Comparison of ENCODE assay signal across 18 mouse cellular contexts in the genomic region with DNA sequence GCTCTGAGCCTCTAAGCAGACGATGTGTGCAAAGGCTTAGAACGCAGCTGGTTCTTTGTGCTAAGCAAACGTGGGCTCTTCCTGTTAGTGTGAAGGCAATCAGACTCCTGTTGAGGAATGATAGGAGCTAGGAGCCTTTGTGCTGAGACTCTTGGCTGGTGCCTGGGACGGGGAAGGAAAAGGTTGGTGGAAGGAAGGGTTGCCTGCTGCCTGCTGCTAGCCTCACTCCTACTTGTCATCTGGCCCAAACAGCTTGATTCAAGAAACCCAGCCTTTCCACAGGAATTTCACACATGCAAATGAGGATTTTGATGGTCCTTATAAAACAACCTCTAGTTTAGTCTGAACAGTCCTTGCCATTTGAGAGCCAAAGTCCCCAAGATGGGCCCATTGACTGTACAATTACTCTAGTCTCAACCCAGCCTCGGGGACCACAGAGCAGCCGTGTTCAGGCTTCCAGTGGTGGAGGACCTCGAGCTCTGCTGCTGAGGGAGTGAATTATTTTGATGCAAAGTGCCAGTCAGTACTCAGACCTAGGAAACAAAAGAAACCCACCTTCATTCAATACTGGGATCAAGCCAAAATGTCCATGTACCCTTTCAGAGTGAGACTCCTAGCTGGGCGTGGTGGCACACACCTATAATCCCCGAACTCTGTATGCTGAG.
DNase-seq lines count a peak whose midpoint lies in the region; ATAC-seq and TF ChIP-seq lines count a peak whose summit lies in the region.
"Had no signal": no experiment of that assay in that cellular context is flagged by ENCODE, and none has a peak within 500 bp of the region (broad histone marks: within the 10 kb centered on the region; RNA-seq: fewer than 3 reads in every experiment).

No protein-coding gene starts in this region.

- H3K4me3 ChIP-seq in hindbrain, embryonic 10.5 days, result no peak overlapping the region
- H3K4me3 ChIP-seq in hindbrain, embryonic 16.5 days (ENCODE audit: low read length), result no peak overlapping the region
- H3K4me3 ChIP-seq in lung, postnatal 0 days (ENCODE audit: low read depth, low read length), result no peak overlapping the region
- no peak overlapping the region for H3K4me3 ChIP-seq in limb, embryonic 13.5 days
- H3K4me3 ChIP-seq: liver, embryonic 15.5 days; neural tube, embryonic 15.5 days had no signal

- no peak for TF ChIP-seq CTCF in lung, postnatal 0 days (IDR thresholded peaks at IDR 0.05)

- no peak overlapping the region for H3K4me2 ChIP-seq in hindbrain, embryonic 16.5 days (ENCODE audit: low read length)
- 0 out of 2 replicates have a peak overlapping the region, but pooled peaks have one; percentile 11 for H3K4me2 ChIP-seq in lung, postnatal 0 days (replicated peaks; ENCODE audit: low read depth, low read length)
- no peak overlapping the region for H3K4me2 ChIP-seq in limb, embryonic 13.5 days (replicated peaks)
- H3K4me2 ChIP-seq: liver, embryonic 15.5 days; neural tube, embryonic 15.5 days had no signal

- no peaks in the 10 kb centered on the region for H3K27me3 ChIP-seq in hindbrain, embryonic 10.5 days (ENCODE audit: insufficient read depth, poor library complexity, severe bottlenecking)
- H3K27me3 ChIP-seq in hindbrain, embryonic 16.5 days (replicated peaks; ENCODE audit: control insufficient read depth, insufficient read depth, low read length), result no peaks in the 10 kb centered on the region
- no peaks in the 10 kb centered on the region for H3K27me3 ChIP-seq in lung, postnatal 0 days (replicated peaks; ENCODE audit: insufficient read depth, low read length)
- no peaks in the 10 kb centered on the region; the same call in 1 of the 2 replicates for H3K27me3 ChIP-seq in limb, embryonic 13.5 days
- H3K27me3 ChIP-seq: liver, embryonic 15.5 days; neural tube, embryonic 15.5 days had no signal

- H3K36me3 ChIP-seq in hindbrain, embryonic 10.5 days, result no peaks in the 10 kb centered on the region
- no peaks in the 10 kb centered on the region for H3K36me3 ChIP-seq in hindbrain, embryonic 16.5 days (ENCODE audit: control insufficient read depth, insufficient read depth, low read length)
- no peaks in the 10 kb centered on the region for H3K36me3 ChIP-seq in lung, postnatal 0 days (ENCODE audit: insufficient read depth, low read length)
- H3K36me3 ChIP-seq in limb, embryonic 13.5 days, result no peaks in the 10 kb centered on the region
- H3K36me3 ChIP-seq: liver, embryonic 15.5 days; neural tube, embryonic 15.5 days had no signal

- 63% methylated on average over 9 of the region's 9 CpGs for WGBS in hindbrain, embryonic 10.5 days
- 56% methylated on average over 9 of the region's 9 CpGs for WGBS in hindbrain, embryonic 16.5 days
- 45% methylated on average over 9 of the region's 9 CpGs for WGBS in lung, postnatal 0 days
- WGBS in limb, embryonic 13.5 days, result 41% methylated on average over 9 of the region's 9 CpGs

- H3K9ac ChIP-seq in hindbrain, embryonic 16.5 days (ENCODE audit: low read depth, low read length), result no peak overlapping the region
- H3K9ac ChIP-seq in lung, postnatal 0 days (replicated peaks; ENCODE audit: low read depth), result no peak overlapping the region
- H3K9ac ChIP-seq in limb, embryonic 13.5 days, result no peak overlapping the region
- H3K9ac ChIP-seq: liver, embryonic 15.5 days; neural tube, embryonic 15.5 days had no signal

- peaks cover 11% of the 10 kb centered on the region; the same call in 1 of the 2 replicates for H3K4me1 ChIP-seq in hindbrain, embryonic 10.5 days (replicated peaks)
- no peaks in the 10 kb centered on the region for H3K4me1 ChIP-seq in hindbrain, embryonic 16.5 days (ENCODE audit: control insufficient read depth, insufficient read depth, low read depth, low read length)
- no peaks in the 10 kb centered on the region for H3K4me1 ChIP-seq in lung, postnatal 0 days (ENCODE audit: insufficient read depth, low read depth, low read length)
- H3K4me1 ChIP-seq in limb, embryonic 13.5 days, result peaks cover 64% of the 10 kb centered on the region
- H3K4me1 ChIP-seq: liver, embryonic 15.5 days had no signal

- no peak for TF ChIP-seq EP300 in lung, postnatal 0 days (IDR thresholded peaks at IDR 0.05)

- ATAC-seq in hindbrain, embryonic 16.5 days, result no peak
- ATAC-seq in lung, postnatal 0 days, result no peak
- ATAC-seq in limb, embryonic 13.5 days (ENCODE audit: low FRiP score, low read depth), result no peak
- ATAC-seq: forebrain, embryonic 14.5 days; hindbrain, postnatal 0 days had no signal

- no peak for DNase-seq in hindbrain, embryonic 10.5 days (ENCODE audit: low spot score)
- DNase-seq in lung, postnatal 0 days (ENCODE audit: low spot score), result peak; percentile 11
- DNase-seq in lung, postnatal 10 days, result no peak
- DNase-seq in ZHBTc4 (ENCODE audit: low read depth, low spot score), result peak; percentile 72
- no peak for DNase-seq in adipocyte (ENCODE audit: low spot score)
- DNase-seq: adrenal gland, postnatal 14 days; cerebellum, adult 8-10 months; gastrocnemius, postnatal 10 days; heart, postnatal 14 days; kidney, adult 8-10 months; kidney, postnatal 4 days; thymus, adult 18-20 months had no signal

- H3K27ac ChIP-seq in hindbrain, embryonic 10.5 days, result peak overlapping the region; percentile 53; the same call in 1 of the 2 replicates
- H3K27ac ChIP-seq in hindbrain, embryonic 16.5 days (ENCODE audit: low read depth, low read length), result no peak overlapping the region
- H3K27ac ChIP-seq in lung, postnatal 0 days (ENCODE audit: low read length), result no peak overlapping the region
- 0 out of 2 replicates have a peak overlapping the region, but pooled peaks have one; percentile 59 for H3K27ac ChIP-seq in limb, embryonic 13.5 days
- H3K27ac ChIP-seq: hindbrain, postnatal 0 days; liver, embryonic 15.5 days; neural tube, embryonic 15.5 days had no signal

- H3K9me3 ChIP-seq in hindbrain, embryonic 10.5 days, result no peaks in the 10 kb centered on the region
- no peaks in the 10 kb centered on the region for H3K9me3 ChIP-seq in hindbrain, embryonic 16.5 days (ENCODE audit: control insufficient read depth, low read length)
- H3K9me3 ChIP-seq in lung, postnatal 0 days (ENCODE audit: low read length), result no peaks in the 10 kb centered on the region
- no peaks in the 10 kb centered on the region for H3K9me3 ChIP-seq in limb, embryonic 13.5 days
- H3K9me3 ChIP-seq: liver, embryonic 15.5 days; neural tube, embryonic 15.5 days had no signal

Comparison
In these comparisons a context has a peak if more than half of its experiments do, and no peak if none do; other contexts are left out.
1. DNase-seq: peak in lung, postnatal 0 days (single experiment) and ZHBTc4 (single experiment); none in hindbrain, embryonic 10.5 days (single experiment), lung, postnatal 10 days (single experiment) and adipocyte (single experiment).
2. H3K27ac ChIP-seq: peak in hindbrain, embryonic 10.5 days (single experiment) and limb, embryonic 13.5 days (single experiment); none in hindbrain, embryonic 16.5 days (single experiment) and lung, postnatal 0 days (single experiment).